Mouse (Mus musculus) heart, postnatal 4 days (tissue): ENCODE measurements at regions not wholly inside any gene's neighbourhood (a gene's known extent, or its start where the extent isn't known, plus 50 kb on each side); places are given as distances from the start of the nearest gene placed in this dataset.

Source experiments
- DNase-seq: peaks from one replicate; pipeline ENCODE4 v3.0.0; 2021

- DNase-seq, result peak; percentile 54
These were observed 67.8 kb downstream of the Olfr1505 start for GRCm38 (mm10) chr19:13980988-13981630.

GRCm38 (mm10) chr19:13982823-13983222, 69.5 kb downstream of the Olfr1505 start:
- no peak for DNase-seq
